Mouse (Mus musculus) stomach, embryonic 14.5 days (tissue): ENCODE data around the gene Mrps7. TPM values are rescaled to one million over a fixed set of nuclear protein-coding genes. Genes with fewer than 3 reads are reported as not detected.

Experiments used
- ATAC-seq: fragments of 200-750 bp; cut with Nextera tagmentation; 2 replicates; pipeline ENCODE4 v1.8.0; 2017; ENCODE audit warnings: low read depth, moderate TSS enrichment; ENCODE audit not compliant: insufficient number of reproducible peaks, insufficient read depth, low FRiP score
- H3K27ac ChIP-seq: fragments of 300-500 bp; sonication (generic); 2 replicates; pipeline ENCODE4 v1.5.1; 2014; ENCODE audit warnings: mild to moderate bottlenecking, low read length, moderate library complexity, mixed read lengths
- H3K27me3 ChIP-seq: fragments of 300-500 bp; sonication (generic); 2 replicates; pipeline ENCODE4 v1.6.1; 2014; ENCODE audit warnings: low read length, control low read depth, mixed read lengths; ENCODE audit not compliant: control insufficient read depth, insufficient read depth
- H3K36me3 ChIP-seq: fragments of 300-500 bp; sonication (generic); 2 replicates; pipeline ENCODE4 v1.6.1; 2014; ENCODE audit warnings: mild to moderate bottlenecking, control low read depth, low read length, moderate library complexity, mixed read lengths; ENCODE audit not compliant: control insufficient read depth, insufficient read depth
- H3K4me1 ChIP-seq: fragments of 300-500 bp; sonication (generic); 2 replicates; pipeline ENCODE4 v1.6.1; 2014; ENCODE audit warnings: low read length, control low read depth, mixed read lengths; ENCODE audit not compliant: control insufficient read depth, insufficient read depth
- H3K4me2 ChIP-seq: fragments of 300-500 bp; sonication (generic); replicated peaks from 2 replicates; pipeline ENCODE4 v1.6.1; 2014; ENCODE audit warnings: low read depth, low read length, control low read depth
- H3K4me3 ChIP-seq: fragments of 300-500 bp; sonication (generic); 2 replicates; pipeline ENCODE4 v1.5.1; 2014; ENCODE audit warnings: low read depth, low read length, control low read depth
- H3K9ac ChIP-seq: fragments of 300-500 bp; sonication (generic); replicated peaks from 2 replicates; pipeline ENCODE4 v1.6.1; 2014; ENCODE audit warnings: low read depth, mild to moderate bottlenecking, control low read depth, low read length, moderate library complexity, mixed read lengths
- H3K9me3 ChIP-seq: fragments of 300-500 bp; sonication (generic); 2 replicates; pipeline ENCODE4 v1.6.1; 2016; ENCODE audit warnings: low read depth, low read length, control low read depth; ENCODE audit not compliant: control insufficient read depth
- WGBS: fragments of 180-500 bp; shearing (Covaris S2); extraction: QIAGEN DNeasy Blood & Tissue Kit; methylation state at CpG from one replicate; pipeline ENCODE4 v1.1.7; 2014; 5-methylcytosine and 5-hydroxymethylcytosine counted together
- polyA plus RNA-seq: library from polyadenylated mRNA; unstranded; fragments of >200 nt; fragmentation: Nextera tagmentation; extraction: Ambion mirVana; gene quantifications from 2 replicates; pipeline ENCODE4 v1.2.1, GENCODE M21; 2014

Mrps7 gene
- polyA plus RNA-seq, 1 experiment from 2014 or later = 88.8 TPM

DNA sequence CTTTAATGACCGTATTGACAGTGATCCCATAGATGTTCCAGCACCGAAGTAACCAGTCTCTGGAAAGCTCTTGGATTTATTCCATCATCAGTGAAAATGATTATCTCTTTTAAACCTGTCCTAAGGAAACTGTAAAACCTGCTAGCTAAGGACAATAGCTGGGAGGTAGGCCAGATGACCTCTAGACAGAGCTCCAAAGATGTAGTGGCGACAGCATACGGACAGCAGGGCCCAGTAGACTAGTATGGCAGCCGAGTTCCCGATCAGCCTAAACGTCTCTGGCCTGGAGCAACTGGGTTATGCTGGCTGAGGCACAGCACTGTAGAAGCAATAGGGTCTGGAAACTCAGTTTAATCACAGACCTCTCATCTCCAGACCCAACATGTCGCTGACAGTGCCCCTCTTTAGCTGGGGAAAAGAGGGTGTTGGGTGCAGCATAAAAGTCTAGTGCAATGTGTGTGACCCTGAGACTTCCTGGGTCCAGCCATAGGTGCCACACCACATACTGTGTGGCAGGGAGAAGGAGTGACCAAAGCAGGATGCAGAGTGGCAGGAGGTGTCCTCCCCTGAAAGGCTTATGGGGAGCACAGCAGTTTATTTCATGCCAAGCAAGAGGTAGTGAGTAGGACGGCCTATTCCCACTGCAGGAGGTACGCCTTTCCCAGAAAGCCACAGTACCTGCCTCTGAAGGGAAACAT is 19.2 kb upstream of the Mrps7 start:
- no peak overlapping the region for H3K9ac ChIP-seq
- no peak for ATAC-seq
- H3K27me3 ChIP-seq = no peaks in the 10 kb centered on the region
- no peak overlapping the region for H3K4me2 ChIP-seq
- H3K9me3 ChIP-seq = no peaks in the 10 kb centered on the region
- H3K36me3 ChIP-seq = peaks cover 90% of the 10 kb centered on the region
- H3K4me3 ChIP-seq = no peak overlapping the region
- H3K27ac ChIP-seq = no peak overlapping the region
- H3K4me1 ChIP-seq = no peaks in the 10 kb centered on the region
- WGBS = 82% methylated on average over 10 of the region's 10 CpGs

DNA sequence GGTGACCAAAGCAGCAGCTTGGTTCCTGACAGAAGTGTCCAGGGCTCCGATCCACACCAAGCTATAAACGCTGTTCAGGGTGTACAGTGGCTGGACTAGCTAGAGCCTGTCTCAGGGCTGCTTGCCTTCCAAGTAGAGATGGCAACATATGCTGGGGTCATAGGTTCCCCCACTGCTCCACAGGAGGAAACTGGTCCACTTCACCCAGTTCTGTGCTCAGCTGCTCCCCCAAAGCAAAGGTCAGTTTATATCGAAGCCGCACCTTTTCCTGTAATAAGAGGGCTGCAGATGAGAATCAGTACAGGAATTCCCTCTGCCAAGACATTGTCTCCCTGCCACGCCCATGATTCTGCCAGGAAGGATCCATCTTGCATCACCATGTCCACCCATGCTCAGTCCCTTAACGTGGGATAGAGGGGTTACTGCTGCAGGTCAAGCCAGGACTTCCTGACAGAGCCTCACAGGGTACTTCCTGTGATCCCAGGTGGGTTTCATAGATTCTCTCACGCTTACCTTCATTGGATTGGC is 18.1 kb upstream of the Mrps7 start:
- Histone ChIP-seq H3K9me3 (no peaks in the 10 kb centered on the region), H3K27ac (no peak overlapping the region), H3K4me3 (no peak overlapping the region), H3K9ac (no peak overlapping the region), H3K4me2 (no peak overlapping the region), H3K4me1 (no peaks in the 10 kb centered on the region), H3K36me3 (peaks cover 91% of the 10 kb centered on the region), H3K27me3 (no peaks in the 10 kb centered on the region)
- ATAC-seq = no peak
- WGBS = 88% methylated on average over 7 of the region's 7 CpGs

DNA sequence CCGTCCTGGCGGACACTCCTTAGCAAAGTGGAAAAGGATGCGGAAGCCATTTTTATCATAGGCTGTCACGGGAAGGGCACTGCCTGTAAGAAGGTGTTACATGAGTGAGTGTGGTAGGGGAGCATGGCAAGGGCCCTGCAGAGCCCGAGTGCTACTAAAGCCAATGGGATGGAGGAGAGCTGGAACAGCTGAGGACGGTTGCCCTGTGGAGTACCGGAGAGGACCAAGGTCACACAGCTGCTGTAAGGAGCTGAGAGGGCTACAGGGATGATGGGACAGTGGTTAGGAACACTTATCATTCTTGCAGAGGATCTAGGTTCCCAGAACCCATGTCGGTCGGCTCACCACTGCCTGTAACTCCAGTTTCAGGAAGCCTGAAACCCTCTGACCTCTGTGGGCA is 17.3 kb upstream of the Mrps7 start:
- Histone ChIP-seq H3K4me2 (no peak overlapping the region), H3K27ac (no peak overlapping the region), H3K9me3 (no peaks in the 10 kb centered on the region), H3K36me3 (peaks cover 92% of the 10 kb centered on the region), H3K4me1 (no peaks in the 10 kb centered on the region), H3K27me3 (no peaks in the 10 kb centered on the region), H3K4me3 (no peak overlapping the region), H3K9ac (no peak overlapping the region)
- 87% methylated on average over 9 of the region's 9 CpGs for WGBS
- no peak for ATAC-seq

DNA sequence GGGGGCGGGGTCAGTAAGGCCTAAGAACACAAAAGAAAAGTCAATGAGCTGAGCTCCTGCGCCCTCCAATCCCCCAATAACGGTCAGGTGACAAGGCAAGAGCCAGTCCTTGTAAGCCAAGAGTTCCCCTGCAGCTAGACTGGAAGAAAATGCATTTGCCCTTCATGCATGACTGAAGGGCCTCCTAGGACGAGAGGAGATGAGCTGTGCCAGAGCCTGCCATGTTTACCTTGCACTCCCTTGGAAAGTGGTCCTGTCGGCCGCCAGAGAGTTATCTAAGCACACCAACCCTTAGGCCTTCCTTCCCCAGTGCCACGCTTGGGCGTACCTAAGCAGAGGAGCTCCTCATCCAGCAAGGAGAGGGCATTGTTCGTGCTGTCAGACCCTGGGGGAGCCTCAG is 15.7 kb upstream of the Mrps7 start:
- Histone ChIP-seq H3K27me3 (no peaks in the 10 kb centered on the region), H3K9ac (no peak overlapping the region), H3K4me1 (no peaks in the 10 kb centered on the region), H3K27ac (no peak overlapping the region), H3K4me3 (no peak overlapping the region), H3K4me2 (no peak overlapping the region), H3K9me3 (no peaks in the 10 kb centered on the region), H3K36me3 (peaks cover 90% of the 10 kb centered on the region)
- WGBS = 80% methylated on average over 9 of the region's 9 CpGs
- ATAC-seq = no peak

DNA sequence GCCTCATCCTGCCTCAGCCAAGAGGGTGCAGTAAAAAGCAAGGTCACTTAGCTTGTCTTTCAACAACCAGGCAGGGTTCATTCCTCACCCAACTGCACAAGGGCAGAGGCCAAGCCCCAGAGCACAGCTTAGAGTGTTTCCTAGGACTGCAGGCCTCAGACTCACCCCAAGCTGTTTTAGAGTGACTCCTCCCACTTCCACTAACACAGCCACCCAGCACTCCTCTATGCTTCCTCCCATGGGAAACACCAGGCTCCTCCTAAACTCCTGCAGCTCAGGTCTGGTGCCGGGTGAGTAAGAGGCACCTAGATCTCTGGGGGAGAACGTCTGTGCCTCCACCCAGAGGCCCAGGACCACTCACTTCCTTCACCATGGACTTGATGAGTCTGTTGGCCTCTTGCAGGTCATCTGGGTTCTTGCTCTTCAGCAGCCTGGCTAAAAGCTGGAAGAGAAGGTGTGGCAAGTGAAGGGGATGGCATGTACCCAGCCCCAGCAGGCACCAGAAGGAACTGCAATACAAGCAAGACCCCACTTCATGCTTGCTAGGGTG is 13.1 kb upstream of the Mrps7 start:
- no peak overlapping the region for H3K4me2 ChIP-seq
- H3K36me3 ChIP-seq = peaks cover 83% of the 10 kb centered on the region
- H3K9ac ChIP-seq = no peak overlapping the region
- ATAC-seq = no peak
- H3K4me1 ChIP-seq = no peaks in the 10 kb centered on the region
- H3K27me3 ChIP-seq = no peaks in the 10 kb centered on the region
- no peak overlapping the region for H3K4me3 ChIP-seq
- H3K9me3 ChIP-seq = no peaks in the 10 kb centered on the region
- no peak overlapping the region for H3K27ac ChIP-seq
- WGBS = 92% methylated on average over 2 of the region's 2 CpGs

DNA sequence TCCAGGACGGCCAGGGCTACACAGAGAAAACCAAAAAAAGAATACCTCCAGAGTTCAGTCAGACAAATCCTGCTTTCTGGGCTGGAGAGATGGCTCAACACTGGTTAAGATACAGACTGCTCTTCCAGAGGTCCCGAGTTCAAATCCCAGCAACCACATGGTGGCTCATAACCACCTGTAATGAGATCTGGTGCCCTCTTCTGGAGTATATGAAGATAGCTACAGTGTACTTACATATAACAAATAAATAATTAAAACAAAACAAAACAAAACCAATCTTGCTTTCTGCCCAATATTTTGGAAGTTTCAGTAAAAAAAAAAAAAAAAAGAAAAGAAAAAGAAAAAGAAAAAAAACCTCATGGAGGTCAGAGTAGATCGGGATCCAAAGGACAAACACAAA is 8.5 kb upstream of the Mrps7 start:
- H3K4me1 ChIP-seq = no peaks in the 10 kb centered on the region
- no peak overlapping the region for H3K4me2 ChIP-seq
- peaks cover 54% of the 10 kb centered on the region for H3K36me3 ChIP-seq
- no peak for ATAC-seq
- no peak overlapping the region for H3K9ac ChIP-seq
- no peak overlapping the region for H3K27ac ChIP-seq
- H3K27me3 ChIP-seq = no peaks in the 10 kb centered on the region
- H3K4me3 ChIP-seq = no peak overlapping the region
- WGBS = 91% methylated on average over 3 of the region's 3 CpGs
- no peaks in the 10 kb centered on the region for H3K9me3 ChIP-seq

DNA sequence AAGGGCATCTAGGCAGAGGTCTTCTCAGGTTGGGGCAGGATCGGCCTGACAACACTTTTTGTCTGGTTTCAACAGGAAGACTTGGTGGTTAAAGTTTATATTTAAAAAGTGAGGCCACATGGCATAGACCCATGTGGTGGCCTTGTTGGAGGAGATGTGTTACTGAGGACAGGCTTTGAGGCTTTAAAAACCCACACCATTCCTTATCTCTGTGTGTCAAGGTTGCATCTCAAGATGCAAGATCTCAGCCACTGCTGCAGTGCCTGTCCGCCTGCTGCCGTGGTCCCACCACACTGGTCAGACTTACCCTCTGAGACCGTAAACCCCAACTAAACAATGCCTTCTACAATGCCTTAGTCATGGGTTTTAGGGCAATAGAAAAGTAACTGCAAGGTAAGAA is 5.4 kb upstream of the Mrps7 start:
- Histone ChIP-seq H3K9me3 (no peaks in the 10 kb centered on the region), H3K4me1 (peaks cover 6% of the 10 kb centered on the region; the same call in 1 of the 2 replicates), H3K9ac (no peak overlapping the region), H3K4me3 (no peak overlapping the region), H3K36me3 (peaks cover 30% of the 10 kb centered on the region), H3K27ac (no peak overlapping the region), H3K27me3 (no peaks in the 10 kb centered on the region), H3K4me2 (no peak overlapping the region)
- no peak for ATAC-seq
- 95% methylated on average over 4 of the region's 4 CpGs for WGBS

DNA sequence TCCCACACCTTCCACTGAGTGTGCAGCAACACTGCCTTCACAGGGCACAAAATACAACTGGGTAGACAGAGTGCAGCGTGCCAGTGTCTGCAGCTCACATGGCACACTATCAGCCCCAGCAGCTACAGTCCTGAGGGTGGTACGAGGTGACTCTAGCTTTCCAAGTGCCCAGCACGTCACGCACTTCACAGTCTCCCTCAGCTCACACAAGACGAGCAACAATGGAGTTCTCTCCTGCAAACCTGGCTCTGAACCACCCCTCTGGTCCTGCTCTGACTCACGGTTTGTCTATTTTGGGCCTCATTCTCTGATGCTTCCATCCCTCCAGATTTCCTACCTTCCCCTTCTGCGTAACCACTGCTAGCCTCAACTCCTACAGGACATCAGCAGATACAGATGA is 4.0 kb upstream of the Mrps7 start:
- WGBS = 96% methylated on average over 7 of the region's 7 CpGs
- H3K27me3 ChIP-seq = no peaks in the 10 kb centered on the region
- no peaks in the 10 kb centered on the region for H3K9me3 ChIP-seq
- no peak for ATAC-seq
- no peak overlapping the region for H3K27ac ChIP-seq
- peaks cover 18% of the 10 kb centered on the region for H3K36me3 ChIP-seq
- no peak overlapping the region for H3K9ac ChIP-seq
- no peak overlapping the region for H3K4me3 ChIP-seq
- no peak overlapping the region for H3K4me2 ChIP-seq
- peaks cover 8% of the 10 kb centered on the region for H3K4me1 ChIP-seq
